Mouse (Mus musculus) monocyte, adult 2 months (primary cell): Measurements from ENCODE around the gene Gm49405.

ENCODE experiments used
- DNase-seq, 2 experiments: peaks; one replicate each; pipeline ENCODE4 v3.0.0; 2022; ENCODE audit warnings: low spot score in 2 of 2, low read depth in 1 of 2

Gene Gm49405

GRCm38 (mm10) chr19:3986334-3986733, 14.1 kb upstream of the Gm49405 start, which contains the start of gene Acy3:
Gene Acy3, plus strand, starts transcription at chr19:3986570.
- no peak for DNase-seq

DNA sequence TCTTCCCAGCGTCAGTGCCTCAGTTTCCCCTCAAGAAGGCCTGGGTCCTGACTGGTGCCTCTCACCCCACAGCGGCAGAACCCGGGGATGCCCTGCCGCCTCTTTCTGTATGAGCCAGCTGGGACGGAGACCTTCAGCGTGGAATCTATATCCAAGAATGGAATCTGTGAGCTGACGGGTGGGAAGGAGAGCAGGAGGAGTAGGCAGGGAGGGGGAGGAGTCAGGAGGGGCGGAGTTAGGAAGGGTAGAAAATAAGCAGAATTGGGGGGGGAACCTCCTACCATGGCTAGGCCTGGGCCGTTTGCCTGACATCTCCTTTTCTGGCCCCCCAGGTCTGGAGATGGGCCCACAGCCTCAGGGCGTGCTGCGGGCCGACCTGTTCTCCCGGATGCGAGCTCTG, 12.4 kb upstream of the Gm49405 start:
- no peak for DNase-seq

DNA sequence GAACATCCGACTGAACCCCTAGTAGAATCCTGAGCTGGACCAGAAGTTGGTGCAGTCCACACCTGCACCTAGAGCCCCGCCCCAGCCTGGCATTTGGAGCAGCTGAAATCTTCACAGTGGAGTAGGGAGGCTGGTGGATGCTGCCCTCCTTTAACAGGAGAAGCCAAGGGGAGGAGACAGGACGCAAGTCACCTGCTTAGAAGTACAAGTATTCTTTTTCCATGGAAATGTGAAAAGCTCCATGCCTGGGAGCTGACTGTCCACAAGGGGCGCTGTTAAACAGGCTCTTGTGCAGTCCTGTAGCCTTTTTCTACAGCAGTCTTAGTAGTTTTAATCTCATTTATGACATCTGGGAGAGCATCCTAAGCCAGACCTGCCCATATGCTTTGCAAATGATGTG, 11.7 kb upstream of the Gm49405 start:
- no peak for DNase-seq

DNA sequence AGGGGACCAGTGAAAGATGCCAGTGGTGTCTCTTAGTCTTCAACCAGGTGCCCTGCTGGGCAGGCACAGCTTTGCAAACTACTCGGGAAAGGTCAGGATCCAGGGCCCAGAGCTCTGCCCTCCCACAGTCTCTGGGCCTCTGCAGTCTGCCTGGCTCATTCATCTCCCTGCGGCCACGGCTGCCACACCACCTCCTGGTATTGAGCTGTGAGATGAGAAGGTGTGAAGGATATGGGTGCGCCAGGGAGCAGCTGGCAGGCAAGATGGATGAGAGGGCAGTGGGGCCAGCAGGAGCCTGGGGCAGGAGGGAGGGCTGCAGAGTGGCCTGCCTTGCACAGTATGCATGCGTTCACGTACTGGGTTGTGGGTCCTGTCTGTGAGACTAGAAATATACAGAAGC, 9.6 kb upstream of the Gm49405 start:
- no peak for DNase-seq

- DNase-seq = no peak
Measured at GRCm38 (mm10) chr19:3991562-3991961, 8.9 kb upstream of the Gm49405 start.

GRCm38 (mm10) chr19:3991966-3992365, 8.5 kb upstream of the Gm49405 start:
- no peak for DNase-seq

DNA sequence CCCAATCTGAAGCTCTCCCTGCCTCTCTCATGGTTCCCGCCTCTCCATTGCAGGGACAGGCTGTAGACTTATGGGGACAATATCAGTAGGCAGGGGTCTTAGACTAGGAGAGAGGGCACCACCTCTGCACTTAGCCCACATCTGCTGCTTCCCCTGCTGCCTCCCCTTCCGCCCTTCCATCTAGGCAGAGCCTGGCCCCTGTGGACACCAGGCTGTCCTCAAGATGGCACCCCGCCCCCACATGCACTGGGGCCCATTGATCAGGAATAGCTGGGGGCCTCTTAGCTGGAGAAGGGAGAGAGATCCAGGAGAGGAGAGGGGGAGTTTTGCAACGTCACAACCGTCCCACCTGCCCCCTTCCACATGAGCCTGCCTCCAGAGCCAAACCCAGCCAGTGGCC, 8.0 kb upstream of the Gm49405 start, which contains the start of gene Tbx10:
Gene Tbx10 (plus strand): TSS at position 337 of the 400 bp plus-strand sequence.
- no peak for DNase-seq

- DNase-seq = no peak
Measured at GRCm38 (mm10) chr19:3994932-3995331, 5.5 kb upstream of the Gm49405 start.

DNA sequence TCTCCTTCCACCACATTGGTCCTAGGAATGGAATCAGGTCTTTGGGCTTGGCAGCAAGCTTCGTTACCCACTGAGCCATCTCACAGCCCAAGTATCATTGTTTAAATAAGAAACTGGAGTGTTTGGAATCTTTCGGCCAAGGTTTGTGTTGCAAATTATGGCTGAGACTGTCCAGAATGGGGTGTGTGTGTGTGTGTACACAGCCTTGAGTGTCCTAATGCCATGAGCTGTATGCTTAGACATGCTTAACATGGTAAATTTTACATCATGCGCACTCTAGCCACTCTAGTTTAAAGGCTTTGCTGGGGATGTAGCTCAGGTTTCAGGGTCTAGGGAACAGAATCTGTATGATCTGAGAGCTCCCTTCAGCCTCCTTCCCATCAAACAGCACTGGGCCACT, 4.9 kb upstream of the Gm49405 start:
- no peak for DNase-seq

- no peak for DNase-seq
Measured at GRCm38 (mm10) chr19:3996106-3996505, 4.3 kb upstream of the Gm49405 start.

DNA sequence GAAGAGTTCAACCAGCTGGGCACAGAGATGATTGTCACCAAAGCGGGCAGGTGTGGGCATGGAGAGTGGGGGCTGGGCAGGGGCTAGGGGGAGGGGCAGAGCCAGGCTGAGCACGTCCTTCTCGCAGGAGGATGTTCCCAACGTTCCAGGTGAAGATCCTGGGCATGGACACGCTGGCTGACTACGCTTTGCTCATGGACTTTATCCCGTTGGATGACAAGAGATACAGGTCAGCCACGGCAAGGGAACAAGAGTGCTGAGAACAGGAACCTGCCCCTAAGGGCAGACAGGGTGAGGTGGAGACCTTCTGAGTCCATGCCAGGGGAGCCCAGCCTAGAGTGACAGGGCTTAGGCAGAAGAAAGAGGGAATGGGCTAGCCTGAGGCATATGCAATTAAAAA, 3.7 kb upstream of the Gm49405 start:
- no peak for DNase-seq

DNA sequence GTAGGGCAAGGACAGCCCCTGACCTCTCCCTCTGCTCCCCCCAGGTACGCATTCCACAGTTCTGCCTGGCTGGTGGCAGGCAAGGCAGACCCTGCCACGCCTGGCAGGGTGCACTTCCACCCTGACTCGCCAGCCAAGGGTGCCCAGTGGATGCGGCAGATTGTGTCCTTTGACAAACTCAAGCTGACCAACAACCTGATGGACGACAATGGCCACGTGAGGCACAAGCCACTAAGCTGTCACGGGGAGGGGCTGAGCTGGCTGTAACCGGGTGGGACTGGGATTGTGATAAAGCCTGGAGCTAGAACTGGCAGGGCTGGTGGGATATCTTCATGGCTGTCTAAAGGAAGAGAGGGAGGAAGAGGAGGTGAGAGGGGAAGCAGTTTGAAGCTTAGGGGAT, 3.2 kb upstream of the Gm49405 start:
- no peak for DNase-seq

- no peak for DNase-seq
Measured at GRCm38 (mm10) chr19:3998335-3998734, 2.1 kb upstream of the Gm49405 start.

DNA sequence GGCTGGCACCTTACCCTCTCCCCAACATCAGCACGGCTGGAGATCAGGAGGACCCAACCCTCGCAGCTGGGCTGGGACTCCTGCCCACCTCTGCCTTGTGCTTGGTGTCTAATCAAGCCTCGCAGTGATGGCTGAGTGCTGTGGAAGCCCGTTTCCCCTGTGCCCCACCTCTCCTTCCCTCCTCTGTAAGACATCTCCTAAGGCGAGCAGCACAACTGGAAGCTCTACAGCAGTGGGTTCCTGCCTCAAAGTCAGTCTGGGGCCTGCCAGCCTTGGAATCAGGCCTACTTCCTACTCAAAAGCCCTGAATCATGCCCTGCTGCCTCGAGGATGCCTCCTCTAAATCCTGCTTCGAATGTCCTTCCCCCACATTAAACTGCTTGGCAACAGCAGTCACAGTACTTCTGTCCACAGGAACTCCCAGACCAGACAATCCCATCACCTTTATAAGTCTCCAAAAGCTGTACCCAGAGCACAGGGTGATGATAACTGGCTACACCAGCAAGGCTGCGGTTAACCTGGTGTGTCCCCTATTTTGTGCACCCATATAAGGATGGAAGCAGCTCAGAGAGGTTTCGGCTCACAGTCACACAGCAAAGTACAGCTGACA, 1.2 kb upstream of the Gm49405 start:
- no peak for DNase-seq

GRCm38 (mm10) chr19:4000949-4001525, 611 bp downstream of the Gm49405 start:
- no peak for DNase-seq

DNA sequence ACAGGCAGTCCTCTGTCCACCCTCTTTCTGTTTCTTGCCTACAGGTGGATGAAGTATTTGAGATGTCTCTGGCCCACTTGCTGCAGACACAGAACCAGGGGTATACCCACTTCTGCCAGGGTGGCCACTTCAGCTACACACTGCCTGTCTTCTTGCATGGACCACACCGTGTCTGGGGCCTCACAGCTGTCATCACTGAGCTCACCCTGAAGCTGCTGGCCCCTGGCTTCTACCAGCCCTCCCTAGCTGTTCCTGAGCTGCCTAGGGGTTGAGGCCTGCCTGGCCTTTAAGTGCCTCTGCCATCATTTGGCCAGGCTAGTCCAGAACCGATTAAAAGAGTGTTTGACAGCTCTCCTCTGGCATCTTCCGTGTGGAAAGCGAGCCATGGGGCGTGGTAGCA, 1.3 kb downstream of the Gm49405 start:
- DNase-seq = no peak

DNA sequence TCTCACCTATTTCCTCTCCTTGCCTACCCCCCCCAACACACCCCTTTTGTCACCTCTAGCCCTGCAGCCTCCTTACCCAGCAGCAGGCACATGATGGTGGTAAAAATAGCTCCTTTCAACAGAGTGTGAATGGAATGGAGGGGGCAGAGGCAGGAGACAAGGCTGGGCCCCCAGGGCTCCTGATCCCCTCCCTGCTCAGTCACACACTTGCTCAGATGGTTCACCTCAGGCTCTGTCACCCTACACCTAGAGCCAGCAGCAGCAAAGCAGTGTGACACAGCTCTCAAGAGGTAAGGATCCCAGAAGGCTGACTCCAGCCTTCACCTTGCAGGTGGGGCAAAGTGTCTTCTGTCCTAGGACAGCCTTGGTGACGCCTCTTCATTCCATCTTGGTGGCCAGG, 2.7 kb downstream of the Gm49405 start, which contains the start of gene Doc2g:
Gene Doc2g (plus strand): TSS at position 202 of the 400 bp plus-strand sequence.
- DNase-seq = no peak

- no peak for DNase-seq
Measured at GRCm38 (mm10) chr19:4003641-4004040, 3.2 kb downstream of the Gm49405 start.

- no peak for DNase-seq
Measured at GRCm38 (mm10) chr19:4004331-4004730, 3.9 kb downstream of the Gm49405 start.

DNA sequence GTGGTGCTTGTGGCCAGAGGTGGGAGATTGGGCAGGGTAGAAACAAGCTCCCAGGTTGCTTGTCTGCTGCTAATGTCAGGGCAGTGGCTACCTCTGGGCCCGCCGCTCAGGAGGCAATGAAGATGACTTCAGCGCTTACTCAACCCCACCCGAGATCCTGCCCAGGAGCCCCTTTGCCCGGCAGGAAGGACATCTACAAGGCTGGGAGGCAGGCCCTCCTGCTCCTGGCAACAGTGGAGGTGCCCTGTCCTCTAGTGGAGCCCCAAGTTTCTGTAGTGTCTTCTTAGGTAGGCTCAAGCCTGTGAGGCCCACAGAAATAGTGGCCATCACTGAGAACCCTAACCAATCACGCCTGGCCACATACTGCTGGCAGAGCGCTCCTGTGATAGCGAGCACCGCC, 4.7 kb downstream of the Gm49405 start:
- DNase-seq = no peak

- no peak for DNase-seq
Measured at GRCm38 (mm10) chr19:4005971-4006370, 5.5 kb downstream of the Gm49405 start.

- no peak for DNase-seq
Measured at GRCm38 (mm10) chr19:4011086-4011485, 10.7 kb downstream of the Gm49405 start.

DNA sequence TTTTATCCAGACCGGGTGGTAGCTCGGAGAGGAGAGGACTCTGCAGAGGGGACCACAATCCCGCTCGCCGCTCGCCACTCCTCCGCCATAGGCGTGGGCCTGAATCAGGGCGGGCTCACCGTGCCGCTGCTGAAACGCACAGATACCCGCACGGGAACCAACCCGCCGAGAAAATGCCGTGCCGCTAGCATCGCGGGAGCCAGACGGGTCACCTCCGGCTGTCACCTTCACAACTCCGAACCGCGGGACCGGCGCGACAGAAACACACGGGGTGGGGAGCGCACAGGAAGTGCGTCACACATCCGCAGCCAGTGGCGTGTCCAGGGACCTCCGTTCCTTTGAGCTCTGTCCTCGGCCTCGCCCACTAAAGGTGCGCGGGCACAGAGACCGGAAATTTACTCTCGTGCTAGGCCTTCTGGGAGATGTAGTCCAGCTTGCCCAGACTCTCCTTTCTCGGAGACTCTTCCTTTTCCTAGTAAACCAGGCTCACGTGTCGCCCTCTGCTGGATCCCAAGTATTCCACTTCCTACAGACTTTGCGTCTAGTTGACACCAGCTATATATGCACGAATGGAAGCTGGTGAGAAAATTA, 12.1 kb downstream of the Gm49405 start, which contains the start of gene Ndufv1:
Gene Ndufv1 (minus strand): TSS at position 375 of the 591 bp plus-strand sequence.
- DNase-seq = peak; percentile 87 to 92
